Mouse (Mus musculus) lung, postnatal 0 days (tissue): ENCODE data around the gene Ptpn13.

Experiments
- CTCF ChIP-seq: IDR thresholded peaks from 2 replicates; pipeline ENCODE4 v1.5.1; 2016; ENCODE audit warnings: antibody characterized with exemption, mild to moderate bottlenecking
- EP300 ChIP-seq: IDR thresholded peaks from 2 replicates; pipeline ENCODE4 v1.6.1; 2016; ENCODE audit warnings: antibody characterized with exemption, mild to moderate bottlenecking, control low read depth

DNA sequence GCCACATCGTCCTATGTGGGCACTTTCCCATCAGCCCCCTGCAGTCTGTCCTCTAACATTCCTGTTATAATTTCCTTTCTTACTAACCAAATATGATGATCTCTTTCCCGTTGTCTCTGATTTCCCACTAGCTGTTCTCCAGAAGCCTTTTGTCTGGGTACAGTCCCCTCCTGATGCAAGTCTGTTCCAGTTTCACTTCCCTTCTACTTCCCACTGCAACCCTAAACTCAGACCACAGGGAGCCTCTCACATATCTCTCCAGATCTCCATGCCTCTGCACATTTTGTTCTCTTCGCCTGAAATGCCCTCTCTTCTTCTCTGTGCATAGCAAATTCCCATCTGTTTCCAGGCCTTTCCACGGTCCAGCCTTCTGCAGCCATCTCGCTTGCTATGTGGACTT, 35.6 kb upstream of the Ptpn13 start:
- no peak for TF ChIP-seq EP300
- no peak for TF ChIP-seq CTCF
